Mouse (Mus musculus) intestine, embryonic 14.5 days (tissue): Measurements from ENCODE around the gene Madd. TPM values are rescaled to one million over a fixed set of nuclear protein-coding genes. Genes with fewer than 3 reads are reported as not detected.

ENCODE experiments used
- ATAC-seq: fragments of 200-750 bp; cut with Nextera tagmentation; replicated peaks from 2 replicates; pipeline ENCODE4 v1.8.0; 2017; ENCODE audit warnings: low read depth, moderate number of reproducible peaks, moderate TSS enrichment, moderate library complexity; ENCODE audit not compliant: low FRiP score, low TSS enrichment
- DNase-seq: peaks from one replicate; pipeline ENCODE4 v3.0.0-alpha.2; 2018; ENCODE audit warnings: low spot score
- H3K27ac ChIP-seq: fragments of 300-500 bp; sonication (generic); 2 replicates; pipeline ENCODE4 v1.5.1; 2014; ENCODE audit warnings: low read depth, mild to moderate bottlenecking, control low read depth
- H3K27me3 ChIP-seq: fragments of 300-500 bp; sonication (generic); replicated peaks from 2 replicates; pipeline ENCODE4 v1.6.1; 2014; ENCODE audit warnings: low read length, control low read depth; ENCODE audit not compliant: control insufficient read depth, insufficient read depth
- H3K36me3 ChIP-seq: fragments of 300-500 bp; sonication (generic); 2 replicates; pipeline ENCODE4 v1.6.1; 2014; ENCODE audit warnings: low read length, control low read depth; ENCODE audit not compliant: control insufficient read depth, insufficient read depth
- H3K4me1 ChIP-seq: fragments of 300-500 bp; sonication (generic); replicated peaks from 2 replicates; pipeline ENCODE4 v1.6.1; 2014; ENCODE audit warnings: low read length, control low read depth, mixed read lengths; ENCODE audit not compliant: control insufficient read depth, insufficient read depth
- H3K4me2 ChIP-seq: fragments of 300-500 bp; sonication (generic); 2 replicates; pipeline ENCODE4 v1.6.1; 2014; ENCODE audit warnings: low read length
- H3K4me3 ChIP-seq: fragments of 300-500 bp; sonication (generic); 2 replicates; pipeline ENCODE4 v1.5.1; 2014; ENCODE audit warnings: low read depth, low read length, control low read depth, mixed read lengths
- H3K9ac ChIP-seq: fragments of 300-500 bp; sonication (generic); 2 replicates; pipeline ENCODE4 v1.6.1; 2014; ENCODE audit warnings: mild to moderate bottlenecking, low read length
- H3K9me3 ChIP-seq: fragments of 300-500 bp; sonication (generic); 2 replicates; pipeline ENCODE4 v1.6.1; 2016; ENCODE audit warnings: low read length, control low read depth; ENCODE audit not compliant: control insufficient read depth
- WGBS: fragments of 180-500 bp; shearing (Covaris S2); extraction: QIAGEN DNeasy Blood & Tissue Kit; methylation state at CpG from one replicate; pipeline ENCODE4 v1.1.7; 2014; 5-methylcytosine and 5-hydroxymethylcytosine counted together
- polyA plus RNA-seq: library from polyadenylated mRNA; unstranded; fragments of >200 nt; fragmentation: Nextera tagmentation; extraction: Ambion mirVana; gene quantifications from 2 replicates; pipeline ENCODE4 v1.2.1, GENCODE M21; 2014

Madd gene
- polyA plus RNA-seq, 1 experiment from 2014 or later, result 8.7 TPM

GRCm38 (mm10) chr2:91143401-91143800 lies 40.2 kb downstream of the Madd start:
- no peaks in the 10 kb centered on the region for H3K27me3 ChIP-seq
- H3K9ac ChIP-seq, result no peak overlapping the region
- no peak overlapping the region for H3K27ac ChIP-seq
- no peak for DNase-seq
- 95% methylated on average over 11 of the region's 11 CpGs for WGBS
- no peaks in the 10 kb centered on the region for H3K4me1 ChIP-seq
- no peak for ATAC-seq
- no peak overlapping the region for H3K4me2 ChIP-seq
- peaks cover 31% of the 10 kb centered on the region for H3K36me3 ChIP-seq
- no peak overlapping the region for H3K4me3 ChIP-seq
- H3K9me3 ChIP-seq, result no peaks in the 10 kb centered on the region

- H3K4me2 ChIP-seq, result no peak overlapping the region
- no peak overlapping the region for H3K27ac ChIP-seq
- peaks cover 33% of the 10 kb centered on the region for H3K36me3 ChIP-seq
- no peaks in the 10 kb centered on the region for H3K27me3 ChIP-seq
- WGBS, result 93% methylated on average over 6 of the region's 6 CpGs
- H3K9me3 ChIP-seq, result no peaks in the 10 kb centered on the region
- no peak for ATAC-seq
- H3K4me3 ChIP-seq, result no peak overlapping the region
- H3K4me1 ChIP-seq, result no peaks in the 10 kb centered on the region
- no peak for DNase-seq
- no peak overlapping the region for H3K9ac ChIP-seq
Measured at GRCm38 (mm10) chr2:91142920-91143319, 40.7 kb downstream of the Madd start.

GRCm38 (mm10) chr2:91139764-91140163 lies 43.9 kb downstream of the Madd start:
- Histone ChIP-seq H3K4me1 (no peaks in the 10 kb centered on the region), H3K9me3 (no peaks in the 10 kb centered on the region), H3K27me3 (no peaks in the 10 kb centered on the region), H3K4me3 (no peak overlapping the region), H3K4me2 (no peak overlapping the region), H3K27ac (no peak overlapping the region), H3K9ac (no peak overlapping the region), H3K36me3 (peaks cover 26% of the 10 kb centered on the region)
- no peak for ATAC-seq
- no peak for DNase-seq
- WGBS, result 82% methylated on average over 8 of the region's 8 CpGs

- Histone ChIP-seq H3K27ac (no peak overlapping the region), H3K4me2 (no peak overlapping the region), H3K4me1 (no peaks in the 10 kb centered on the region), H3K27me3 (no peaks in the 10 kb centered on the region), H3K36me3 (peaks cover 26% of the 10 kb centered on the region), H3K4me3 (no peak overlapping the region), H3K9ac (no peak overlapping the region), H3K9me3 (no peaks in the 10 kb centered on the region)
- WGBS, result 64% methylated on average over 5 of the region's 5 CpGs
- no peak for ATAC-seq
- DNase-seq, result no peak
Measured at GRCm38 (mm10) chr2:91139311-91139710, 44.3 kb downstream of the Madd start.

GRCm38 (mm10) chr2:91137481-91137880 lies 46.2 kb downstream of the Madd start:
- H3K27ac ChIP-seq, result no peak overlapping the region
- H3K4me3 ChIP-seq, result no peak overlapping the region
- DNase-seq (no peak), ATAC-seq (no peak)
- H3K36me3 ChIP-seq, result peaks cover 14% of the 10 kb centered on the region; the same call in 1 of the 2 replicates
- H3K9ac ChIP-seq, result no peak overlapping the region
- WGBS, result 76% methylated on average over 6 of the region's 6 CpGs
- no peaks in the 10 kb centered on the region for H3K4me1 ChIP-seq
- H3K9me3 ChIP-seq, result no peaks in the 10 kb centered on the region
- H3K4me2 ChIP-seq, result no peak overlapping the region
- H3K27me3 ChIP-seq, result no peaks in the 10 kb centered on the region

- no peaks in the 10 kb centered on the region for H3K4me1 ChIP-seq
- H3K4me3 ChIP-seq, result no peak overlapping the region
- no peaks in the 10 kb centered on the region for H3K9me3 ChIP-seq
- no peak overlapping the region for H3K4me2 ChIP-seq
- no peak for ATAC-seq
- H3K36me3 ChIP-seq, result peaks cover 10% of the 10 kb centered on the region; the same call in 1 of the 2 replicates
- no peaks in the 10 kb centered on the region for H3K27me3 ChIP-seq
- WGBS, result 80% methylated on average over 11 of the region's 11 CpGs
- DNase-seq, result no peak
- H3K9ac ChIP-seq, result no peak overlapping the region
- H3K27ac ChIP-seq, result no peak overlapping the region
Measured at GRCm38 (mm10) chr2:91136513-91137412, 46.9 kb downstream of the Madd start.

- ATAC-seq, result no peak
- Histone ChIP-seq H3K4me1 (no peaks in the 10 kb centered on the region), H3K27me3 (no peaks in the 10 kb centered on the region), H3K27ac (no peak overlapping the region), H3K9me3 (no peaks in the 10 kb centered on the region), H3K9ac (no peak overlapping the region), H3K36me3 (no peaks in the 10 kb centered on the region), H3K4me2 (no peak overlapping the region), H3K4me3 (no peak overlapping the region)
- 67% methylated on average over 3 of the region's 3 CpGs for WGBS
- DNase-seq, result no peak
Measured at GRCm38 (mm10) chr2:91132035-91132434, 51.6 kb downstream of the Madd start.

GRCm38 (mm10) chr2:91131251-91131650 lies 52.4 kb downstream of the Madd start:
- ATAC-seq (no peak), DNase-seq (no peak)
- no peaks in the 10 kb centered on the region for H3K27me3 ChIP-seq
- no peak overlapping the region for H3K4me2 ChIP-seq
- H3K36me3 ChIP-seq, result no peaks in the 10 kb centered on the region
- no peak overlapping the region for H3K4me3 ChIP-seq
- 91% methylated on average over 15 of the region's 15 CpGs for WGBS
- H3K4me1 ChIP-seq, result no peaks in the 10 kb centered on the region
- H3K9ac ChIP-seq, result no peak overlapping the region
- no peaks in the 10 kb centered on the region for H3K9me3 ChIP-seq
- no peak overlapping the region for H3K27ac ChIP-seq

GRCm38 (mm10) chr2:91130126-91130525 lies 53.5 kb downstream of the Madd start:
- H3K36me3 ChIP-seq, result no peaks in the 10 kb centered on the region
- no peaks in the 10 kb centered on the region for H3K27me3 ChIP-seq
- H3K9me3 ChIP-seq, result no peaks in the 10 kb centered on the region
- no peak overlapping the region for H3K4me3 ChIP-seq
- no peak for ATAC-seq
- no peak for DNase-seq
- no peak overlapping the region for H3K9ac ChIP-seq
- no peak overlapping the region for H3K27ac ChIP-seq
- 89% methylated on average over 6 of the region's 6 CpGs for WGBS
- H3K4me1 ChIP-seq, result no peaks in the 10 kb centered on the region
- H3K4me2 ChIP-seq, result no peak overlapping the region
